Mouse (Mus musculus): ENCODE results near the gene Mrps11. TPM values are rescaled to one million over a fixed set of nuclear protein-coding genes. Genes with fewer than 3 reads are reported as not detected.

Mrps11 gene
- 3.8 TPM for polyA plus RNA-seq (2014; fragmentation: Illumina TruSeq; extraction: RNeasy Lipid Tissue Mini Kit (QIAGEN cat#74804); ENCODE audit: low read depth, low replicate concordance)

DNA sequence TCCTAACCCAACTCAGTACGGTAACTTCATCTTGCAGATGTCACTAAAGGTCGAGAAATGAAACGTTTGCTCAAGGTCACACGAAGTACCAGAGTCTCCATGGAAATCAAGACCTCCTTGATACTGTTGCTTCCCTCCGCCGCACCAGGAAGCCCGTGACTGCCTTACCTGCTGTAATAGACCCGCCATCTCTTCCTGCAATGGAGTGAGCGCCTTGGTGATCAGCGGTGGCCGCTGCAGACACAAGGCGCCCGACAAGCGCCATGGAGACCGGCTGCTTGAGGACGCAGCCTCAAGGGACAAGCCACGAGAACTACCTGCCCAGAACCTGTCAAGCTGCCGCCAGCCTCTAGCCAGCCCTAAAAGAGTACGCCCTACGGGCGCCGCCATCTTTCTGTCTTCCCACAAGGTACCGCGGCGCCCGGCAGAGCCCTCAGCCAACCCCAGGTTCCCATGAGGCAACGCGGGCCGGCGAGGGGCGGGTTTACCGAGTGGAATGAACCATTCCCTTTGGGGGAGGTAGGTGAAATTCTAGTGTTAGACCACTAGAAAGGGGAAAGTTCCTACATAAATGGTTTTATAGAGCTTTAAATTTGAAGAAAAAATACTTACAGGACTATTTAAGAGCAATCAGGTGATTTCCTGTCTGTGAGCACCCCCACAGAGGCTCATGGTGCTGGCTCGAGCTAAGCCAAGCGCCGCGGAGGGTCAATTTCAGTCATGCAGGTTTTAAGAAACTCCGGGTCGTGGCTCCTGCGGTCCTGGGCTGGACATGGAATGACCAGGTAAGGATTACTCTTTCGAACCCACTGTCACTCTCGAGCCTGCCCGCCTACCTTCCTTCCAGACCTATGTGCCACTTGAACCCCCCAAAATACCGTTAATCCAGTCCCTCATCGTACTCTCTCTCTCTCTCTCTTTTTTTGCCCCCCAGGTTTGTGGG lies at the start of gene Mrps11, which contains the start of gene Mrpl46:
Gene Mrps11 (plus strand): TSS at position 481 of the 943 bp plus-strand sequence.
Gene Mrpl46 (minus strand): TSS at position 893 of the 943 bp plus-strand sequence.

DNA sequence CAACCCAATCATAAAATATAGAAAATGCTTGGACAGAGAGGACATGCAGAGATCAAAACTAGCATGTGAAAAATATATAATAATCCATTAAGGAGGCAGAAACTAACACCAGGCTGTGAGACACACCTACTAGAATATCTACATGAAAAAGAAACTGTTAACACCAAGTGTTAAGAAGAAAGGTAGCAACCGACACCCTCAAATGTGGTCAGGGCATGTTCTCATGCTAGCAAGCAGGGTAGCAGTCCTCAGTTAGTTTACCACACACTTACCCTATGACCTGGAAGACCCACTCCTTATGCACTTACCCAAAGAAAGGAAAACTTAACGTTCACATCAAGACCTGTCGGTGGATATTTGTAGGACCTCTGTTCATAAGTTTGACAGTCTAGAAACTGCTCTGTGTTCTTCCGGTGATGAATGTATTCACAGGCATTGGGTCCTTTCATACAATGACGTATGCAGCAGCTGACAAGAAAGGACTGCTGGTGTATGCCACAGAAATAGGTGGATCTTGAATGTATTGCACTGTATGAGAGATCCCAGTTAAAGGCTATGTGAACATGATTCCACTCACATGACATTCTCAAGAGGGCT lies 45.2 kb upstream of the Mrps11 start, which contains the start of gene Ntrk3:
Gene Ntrk3 (minus strand): TSS at position 399 of the 597 bp plus-strand sequence.

Other genes with a start within 250 kb of the Mrps11 start
- 2.1 TPM for gene Ntrk3, start 45.1 kb upstream of the Mrps11 start, polyA plus RNA-seq (2014; fragmentation: Illumina TruSeq; extraction: RNeasy Lipid Tissue Mini Kit (QIAGEN cat#74804); ENCODE audit: low read depth, low replicate concordance)
- 4.9 TPM for gene Mrpl46, start 412 bp downstream of the Mrps11 start, polyA plus RNA-seq (2014; fragmentation: Illumina TruSeq; extraction: RNeasy Lipid Tissue Mini Kit (QIAGEN cat#74804); ENCODE audit: low read depth, low replicate concordance)
- gene Det1, start 64.1 kb downstream of the Mrps11 start, polyA plus RNA-seq (2014; fragmentation: Illumina TruSeq; extraction: RNeasy Lipid Tissue Mini Kit (QIAGEN cat#74804); ENCODE audit: low read depth, low replicate concordance): 4.3 TPM
- 11.9 TPM for gene Aen, start 112.7 kb downstream of the Mrps11 start, polyA plus RNA-seq (2014; fragmentation: Illumina TruSeq; extraction: RNeasy Lipid Tissue Mini Kit (QIAGEN cat#74804); ENCODE audit: low read depth, low replicate concordance)
- 12.3 TPM for gene Isg20, start 130.3 kb downstream of the Mrps11 start, polyA plus RNA-seq (2014; fragmentation: Illumina TruSeq; extraction: RNeasy Lipid Tissue Mini Kit (QIAGEN cat#74804); ENCODE audit: low read depth, low replicate concordance)

Data from sigmoid colon, adult 10 weeks (tissue).